Mouse (Mus musculus) embryonic fibroblast, embryonic 13.5 days (primary cell): ENCODE measurements at regions not wholly inside any gene's neighbourhood (a gene's known extent, or its start where the extent isn't known, plus 50 kb on each side); places are given as distances from the start of the nearest gene placed in this dataset.

ENCODE experiments used
- CTCF ChIP-seq: IDR thresholded peaks from 2 replicates; pipeline ENCODE4 v1.5.1; 2011; ENCODE audit warnings: mild to moderate bottlenecking, control low read depth, low read length, moderate library complexity, borderline replicate concordance; ENCODE audit not compliant: insufficient read depth
- POLR2A ChIP-seq: IDR thresholded peaks from 2 replicates; pipeline ENCODE4 v1.6.1; 2011; ENCODE audit warnings: low read depth, mild to moderate bottlenecking, control low read depth, low read length, moderate library complexity

GRCm38 (mm10) chr4:105551966-105552685 is 237.5 kb upstream of the Gm12728 start:
- no peak for TF ChIP-seq POLR2A
- TF ChIP-seq CTCF: no peak
